Mouse (Mus musculus) testis, adult 2 months (tissue): ENCODE data around the gene Tnnt2. TPM values are rescaled to one million over a fixed set of nuclear protein-coding genes. Genes with fewer than 3 reads are reported as not detected.
A peak's percentile ranks its signal among the peaks of the same experiment; 100 is the strongest.

Experiments used
- H3K27ac ChIP-seq: fragments of 200-500 bp; 2 replicates; pipeline ENCODE4 v1.5.1; 2012; ENCODE audit warnings: low read depth, low read length; ENCODE audit not compliant: control insufficient read depth, insufficient read depth
- H3K27me3 ChIP-seq: fragments of 200-500 bp; 2 replicates; pipeline ENCODE4 v1.6.1; 2012; ENCODE audit warnings: mild to moderate bottlenecking, low read length, moderate library complexity; ENCODE audit not compliant: control insufficient read depth, insufficient read depth
- H3K36me3 ChIP-seq: fragments of 200-500 bp; 2 replicates; pipeline ENCODE4 v1.6.1; 2012; ENCODE audit warnings: mild to moderate bottlenecking, low read length; ENCODE audit not compliant: control insufficient read depth, insufficient read depth
- H3K4me1 ChIP-seq: fragments of 200-500 bp; 2 replicates; pipeline ENCODE4 v1.6.1; 2012; ENCODE audit warnings: low read length; ENCODE audit not compliant: control insufficient read depth, insufficient read depth
- H3K4me3 ChIP-seq: fragments of 200-500 bp; 2 replicates; pipeline ENCODE4 v1.5.1; 2012; ENCODE audit warnings: low read depth, mild to moderate bottlenecking, low read length, moderate library complexity, mixed read lengths; ENCODE audit not compliant: control insufficient read depth
- CTCF ChIP-seq: fragments of 200-500 bp; IDR thresholded peaks from 2 replicates; pipeline ENCODE4 v1.5.1; 2012; ENCODE audit warnings: low read depth, mild to moderate bottlenecking, inconsistent platforms, low read length, moderate library complexity; ENCODE audit not compliant: control insufficient read depth, insufficient read depth, insufficient replicate concordance
- POLR2A ChIP-seq: fragments of 200-500 bp; IDR thresholded peaks from 2 replicates; pipeline ENCODE4 v1.6.1; 2012; ENCODE audit warnings: low read depth, mild to moderate bottlenecking, inconsistent platforms, low read length, moderate library complexity; ENCODE audit not compliant: control insufficient read depth
- polyA plus RNA-seq: library from polyadenylated mRNA; depleted of rRNA; stranded (reverse); fragments of >200 nt; gene quantifications from 2 replicates; pipeline ENCODE4 v1.2.3, GENCODE M21; 2012; rRNA removed

Tnnt2 gene
- polyA plus RNA-seq: 2.2 and 2.3 TPM in 2 replicates

DNA sequence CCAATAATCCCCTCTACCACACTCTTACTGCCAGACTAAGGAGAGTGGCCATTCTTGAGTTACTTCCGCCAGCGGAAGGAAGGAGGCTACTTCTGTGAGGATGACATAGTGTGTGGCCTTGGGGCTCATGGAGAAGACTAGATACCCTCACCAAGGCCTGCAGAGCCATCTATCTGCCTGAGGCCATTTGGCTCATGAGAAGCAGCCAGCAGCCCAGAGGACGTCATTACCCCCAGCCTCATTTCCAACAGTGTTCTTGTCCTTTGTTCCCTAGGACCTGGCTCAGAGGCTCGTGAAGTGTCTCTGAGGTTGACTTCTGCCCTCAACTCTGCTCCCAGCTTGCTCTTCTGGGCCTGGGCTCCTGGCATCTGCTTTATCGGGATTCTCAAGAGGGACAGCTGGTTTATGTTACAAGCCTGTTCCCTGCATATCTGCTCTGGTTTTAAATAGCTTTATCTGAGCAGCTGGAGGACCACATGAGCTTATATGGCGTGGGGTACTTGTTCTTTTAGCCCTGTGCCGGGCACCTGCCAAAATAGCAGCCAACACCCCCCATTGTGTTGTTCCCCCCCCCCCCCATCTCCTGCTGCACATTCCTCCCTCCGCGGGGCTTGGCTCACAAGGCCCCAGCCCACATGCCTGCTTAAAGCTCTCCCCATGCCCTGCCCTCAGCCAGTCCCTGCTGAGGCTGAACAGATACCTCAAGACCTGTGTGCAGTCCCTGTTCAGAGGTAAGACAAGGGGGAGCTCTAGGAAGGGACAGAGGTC lies at the start of gene Tnnt2:
Tnnt2 (plus strand) TSS at position 639 of the 768 bp plus-strand sequence.
- Histone ChIP-seq H3K27ac (no peak within 1 kb of the TSS), H3K4me1 (no peaks in the 10 kb centered on the region), H3K36me3 (no peaks in the 10 kb centered on the region), H3K4me3 (no peak within 1 kb of the TSS), H3K27me3 (no peaks in the 10 kb centered on the region)
- TF ChIP-seq CTCF: no peak
- TF ChIP-seq POLR2A: no peak

DNA sequence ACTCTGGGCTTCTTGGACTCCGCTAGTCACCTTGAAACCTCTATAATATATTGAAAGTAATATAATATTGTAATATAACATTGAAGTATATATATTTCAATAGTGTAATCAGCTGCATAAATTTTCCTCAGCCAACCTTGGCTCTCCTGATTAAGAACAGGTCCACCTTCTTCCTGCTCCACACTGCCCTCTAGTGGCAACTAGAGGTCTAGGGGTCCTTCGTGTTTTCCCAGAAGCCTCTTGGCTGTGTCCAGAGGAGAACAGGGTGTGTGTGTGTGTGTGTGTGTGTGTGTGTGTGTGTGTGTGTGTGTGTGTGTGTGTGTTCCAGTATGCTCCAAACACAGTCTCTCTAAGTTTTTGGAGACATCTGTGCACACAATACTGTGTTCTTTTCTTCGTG lies 48.4 kb upstream of the Tnnt2 start:
- H3K36me3 ChIP-seq: no peaks in the 10 kb centered on the region
- peak; percentile 57; the same call in 1 of the 2 replicates for TF ChIP-seq CTCF
- TF ChIP-seq POLR2A: no peak
- H3K27me3 ChIP-seq: no peaks in the 10 kb centered on the region
- no peak overlapping the region for H3K27ac ChIP-seq
- H3K4me1 ChIP-seq: peaks cover 2% of the 10 kb centered on the region
- no peak overlapping the region for H3K4me3 ChIP-seq

DNA sequence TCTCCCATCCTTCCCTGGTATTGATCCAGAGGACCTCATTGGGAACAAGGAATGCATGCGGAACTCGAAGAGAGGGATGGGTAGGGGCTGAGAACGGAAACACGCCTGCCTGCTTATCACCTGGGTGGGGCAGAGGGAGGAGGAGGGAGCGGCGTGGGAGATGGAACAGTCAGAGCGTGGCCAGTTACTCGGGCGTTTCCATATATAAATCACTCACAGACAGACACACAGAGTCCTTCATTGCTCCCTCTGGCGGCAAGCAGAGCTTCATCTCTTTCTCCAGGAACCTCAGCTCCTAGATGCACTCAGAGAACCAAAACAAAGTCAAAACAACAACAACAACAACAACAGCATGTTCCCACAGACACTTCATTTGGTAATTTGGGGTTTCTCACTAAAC lies 47.4 kb upstream of the Tnnt2 start:
- no peaks in the 10 kb centered on the region for H3K36me3 ChIP-seq
- TF ChIP-seq POLR2A (no peak), CTCF (0 out of 2 replicates have a peak, but pooled peaks have one; percentile 7)
- peaks cover 6% of the 10 kb centered on the region for H3K4me1 ChIP-seq
- H3K27me3 ChIP-seq: no peaks in the 10 kb centered on the region
- no peak overlapping the region for H3K4me3 ChIP-seq
- no peak overlapping the region for H3K27ac ChIP-seq

DNA sequence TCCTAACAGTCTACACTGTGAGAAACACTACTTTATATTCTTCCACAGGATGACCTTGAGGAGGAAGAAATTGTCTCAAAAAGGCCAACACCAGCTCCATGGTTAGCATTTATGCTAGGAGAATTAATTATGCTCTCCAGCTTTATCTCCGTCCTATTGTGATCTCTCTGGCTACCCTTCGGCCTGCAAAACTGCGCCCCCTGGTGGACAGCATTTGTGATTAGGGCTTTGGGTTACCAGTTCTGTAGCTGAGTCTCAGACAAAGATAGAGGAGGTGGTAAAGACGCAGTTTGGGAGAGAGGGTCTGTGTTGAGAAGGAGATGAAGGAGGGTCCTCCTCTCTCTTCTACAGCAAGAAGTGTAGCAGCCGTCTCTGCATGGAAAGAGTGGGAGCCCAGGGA lies 46.3 kb upstream of the Tnnt2 start:
- Histone ChIP-seq H3K27me3 (no peaks in the 10 kb centered on the region), H3K4me1 (peaks cover 11% of the 10 kb centered on the region), H3K27ac (no peak overlapping the region), H3K36me3 (no peaks in the 10 kb centered on the region), H3K4me3 (no peak overlapping the region)
- TF ChIP-seq POLR2A (no peak), CTCF (peak; percentile 75; the same call in 1 of the 2 replicates)

DNA sequence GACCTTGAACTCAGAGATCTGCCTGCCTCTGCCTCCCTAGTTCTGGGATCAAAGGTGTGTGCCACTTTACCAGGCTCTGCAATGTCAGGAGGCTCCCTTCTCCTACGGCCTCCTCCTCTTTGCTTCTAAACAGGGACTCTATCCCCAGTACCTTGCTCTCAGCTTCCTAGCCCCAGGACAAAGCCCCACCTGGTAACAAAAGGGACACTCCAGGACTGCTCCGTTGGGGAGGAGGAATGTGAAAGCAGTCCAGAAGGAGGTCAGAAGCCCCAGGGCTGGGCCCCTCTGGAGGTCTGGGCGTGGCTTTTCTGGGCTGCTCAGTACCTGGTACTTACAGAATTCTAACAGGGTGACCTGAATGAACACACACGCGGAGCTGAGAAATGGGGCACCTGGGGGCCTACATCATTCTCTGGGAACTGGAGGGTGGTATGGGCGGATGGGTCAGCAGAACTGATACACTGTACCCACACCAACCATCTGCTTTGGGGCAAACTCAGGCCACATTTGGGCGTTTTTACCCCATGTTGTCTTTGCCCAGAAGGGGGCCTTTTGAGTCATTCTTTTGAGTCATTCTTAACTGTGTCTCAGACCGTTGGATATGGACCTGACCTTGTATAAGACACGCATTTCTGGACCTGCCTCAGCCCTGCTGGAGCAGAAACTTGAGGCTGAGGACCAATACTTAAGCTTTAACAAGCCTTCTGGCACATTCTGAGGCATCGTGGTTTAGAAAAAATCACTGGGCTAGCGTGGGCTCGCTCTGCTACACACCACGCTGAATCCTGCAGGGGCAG lies 43.8 kb upstream of the Tnnt2 start:
- no peak for TF ChIP-seq CTCF
- TF ChIP-seq POLR2A: no peak
- H3K27ac ChIP-seq: no peak overlapping the region
- H3K27me3 ChIP-seq: no peaks in the 10 kb centered on the region

DNA sequence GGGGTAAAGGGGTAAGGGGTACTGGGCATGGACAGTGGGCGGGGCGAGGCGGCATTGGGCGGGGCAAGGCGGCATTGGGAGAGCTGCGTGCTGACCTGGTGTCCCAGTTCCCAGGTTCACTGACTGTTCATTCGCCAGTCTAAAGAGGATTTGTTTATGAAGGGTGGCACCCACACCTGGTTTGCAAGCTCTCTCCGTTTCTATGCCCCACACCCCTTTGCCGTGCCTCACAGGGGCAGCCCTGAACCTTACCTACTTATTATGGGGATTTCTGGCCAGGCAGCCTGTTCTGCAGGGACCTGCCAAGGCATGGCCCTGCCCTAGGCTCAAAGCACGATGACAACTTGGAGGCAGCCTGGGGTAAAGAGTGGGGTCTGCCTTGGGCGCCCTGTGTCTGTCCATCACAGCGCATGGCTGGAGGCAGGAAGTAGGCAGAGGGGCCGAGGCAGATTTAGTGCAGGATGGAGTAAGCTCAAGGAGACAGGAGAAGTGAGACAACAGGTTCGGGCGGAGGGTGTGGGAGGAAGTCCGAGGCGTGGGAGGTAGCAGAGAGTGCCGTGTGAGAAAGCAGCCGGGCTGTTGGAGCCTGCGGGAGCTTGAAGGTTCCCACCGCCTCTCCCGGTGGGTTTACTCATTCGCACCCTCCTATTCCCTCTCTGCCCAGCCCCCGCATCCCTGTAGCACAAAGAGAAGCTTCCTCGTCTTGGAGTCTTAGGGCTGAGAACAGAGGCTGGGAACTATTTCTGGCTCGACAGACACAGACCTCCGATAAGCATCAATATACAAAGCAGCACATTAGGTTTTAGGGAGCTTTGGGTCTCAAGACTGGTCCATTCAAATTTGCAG lies 42.6 kb upstream of the Tnnt2 start:
- no peak overlapping the region for H3K27ac ChIP-seq
- H3K4me1 ChIP-seq: peaks cover 11% of the 10 kb centered on the region
- H3K4me3 ChIP-seq: peak overlapping the region; percentile 52
- no peaks in the 10 kb centered on the region for H3K36me3 ChIP-seq
- H3K27me3 ChIP-seq: no peaks in the 10 kb centered on the region
- TF ChIP-seq CTCF: no peak
- TF ChIP-seq POLR2A: no peak

More for the DNA sequence above, 43.8 kb upstream of the Tnnt2 start:
- Histone ChIP-seq H3K4me3 (no peak overlapping the region), H3K4me1 (peaks cover 11% of the 10 kb centered on the region), H3K36me3 (no peaks in the 10 kb centered on the region)
